Mouse (Mus musculus) lung, embryonic 16.5 days (tissue): ENCODE measurements around the gene Cma2. TPM values are rescaled to one million over a fixed set of nuclear protein-coding genes. Genes with fewer than 3 reads are reported as not detected.
"Not testable (repeated sequence)": the region's sequence is repeated elsewhere in the genome, so short reads cannot be mapped to it uniquely, and the experiment has no call there.

Experiments used
- ATAC-seq: fragments of 200-750 bp; cut with Nextera tagmentation; 2 replicates; pipeline ENCODE4 v1.8.0; 2017; ENCODE audit warnings: low read depth, mild to moderate bottlenecking, moderate library complexity
- H3K27ac ChIP-seq: fragments of 300-500 bp; sonication (generic); 2 replicates; pipeline ENCODE4 v1.5.1; 2014; ENCODE audit warnings: mild to moderate bottlenecking, control low read depth, low read length
- H3K27me3 ChIP-seq: fragments of 300-500 bp; sonication (generic); 2 replicates; pipeline ENCODE4 v1.6.1; 2014; ENCODE audit warnings: low read depth, low read length, mixed read lengths; ENCODE audit not compliant: control insufficient read depth, insufficient read depth
- H3K36me3 ChIP-seq: fragments of 300-500 bp; sonication (generic); 2 replicates; pipeline ENCODE4 v1.6.1; 2014; ENCODE audit warnings: low read length; ENCODE audit not compliant: control insufficient read depth, insufficient read depth
- H3K4me1 ChIP-seq: fragments of 300-500 bp; sonication (generic); replicated peaks from 2 replicates; pipeline ENCODE4 v1.6.1; 2014; ENCODE audit warnings: low read length, mixed read lengths; ENCODE audit not compliant: control insufficient read depth, insufficient read depth
- H3K4me2 ChIP-seq: fragments of 300-500 bp; sonication (generic); 2 replicates; pipeline ENCODE4 v1.6.1; 2014; ENCODE audit warnings: low read depth, low read length, control low read depth
- H3K4me3 ChIP-seq: fragments of 300-500 bp; sonication (generic); 2 replicates; pipeline ENCODE4 v1.5.1; 2014; ENCODE audit warnings: mild to moderate bottlenecking, low read length, control low read depth
- H3K9ac ChIP-seq: fragments of 300-500 bp; sonication (generic); 2 replicates; pipeline ENCODE4 v1.6.1; 2014; ENCODE audit warnings: low read length, control low read depth
- H3K9me3 ChIP-seq: fragments of 300-500 bp; sonication (generic); 2 replicates; pipeline ENCODE4 v1.6.1; 2016; ENCODE audit warnings: low read length; ENCODE audit not compliant: control insufficient read depth
- WGBS: fragments of 180-500 bp; shearing (Covaris S2); extraction: QIAGEN DNeasy Blood & Tissue Kit; methylation state at CpG from one replicate; pipeline ENCODE4 v1.1.7; 2014; 5-methylcytosine and 5-hydroxymethylcytosine counted together
- polyA plus RNA-seq: library from polyadenylated mRNA; unstranded; fragments of >200 nt; fragmentation: Nextera tagmentation; extraction: Ambion mirVana; gene quantifications from 2 replicates; pipeline ENCODE4 v1.2.1, GENCODE M21; 2015

The Cma2 gene
- polyA plus RNA-seq, 1 experiment from 2014 or later: not detected

GRCm38 (mm10) chr14:56017671-56018070, 66.9 kb downstream of the Cma2 start, which contains the start of gene Mcpt1:
Mcpt1 (plus strand) TSS chr14:56017971.
- H3K4me1 ChIP-seq, H3K9ac ChIP-seq, ATAC-seq, H3K9me3 ChIP-seq, H3K27ac ChIP-seq, H3K4me2 ChIP-seq, H3K4me3 ChIP-seq, H3K27me3 ChIP-seq, H3K36me3 ChIP-seq: not testable (repeated sequence)
- WGBS: 63% methylated on average over 3 of the region's 3 CpGs

GRCm38 (mm10) chr14:56019446-56019845, 68.7 kb downstream of the Cma2 start:
- H3K9ac ChIP-seq: no peak overlapping the region
- ATAC-seq: no peak
- no peaks in the 10 kb centered on the region for H3K36me3 ChIP-seq
- H3K9me3 ChIP-seq: no peaks in the 10 kb centered on the region
- no peak overlapping the region for H3K27ac ChIP-seq
- 61% methylated on average over 1 of the region's 1 CpGs for WGBS
- no peaks in the 10 kb centered on the region for H3K27me3 ChIP-seq
- H3K4me3 ChIP-seq: no peak overlapping the region
- H3K4me2 ChIP-seq: no peak overlapping the region
- no peaks in the 10 kb centered on the region for H3K4me1 ChIP-seq

GRCm38 (mm10) chr14:56021305-56021704, 70.5 kb downstream of the Cma2 start:
- H3K4me3 ChIP-seq, ATAC-seq, H3K9me3 ChIP-seq, H3K4me1 ChIP-seq, H3K27me3 ChIP-seq, H3K4me2 ChIP-seq, H3K9ac ChIP-seq, H3K36me3 ChIP-seq, H3K27ac ChIP-seq: not testable (repeated sequence)
- 56% methylated on average over 4 of the region's 4 CpGs for WGBS

Other genes with a start within 250 kb of the Cma2 start
- gene Tgm1, start 237.1 kb upstream of the Cma2 start, polyA plus RNA-seq: 3.2 and 6.0 TPM in 2 replicates
- 34.2 and 35.0 TPM in 2 replicates for gene Rabggta, start 228.7 kb upstream of the Cma2 start, polyA plus RNA-seq
- 88.5 and 95.0 TPM in 2 replicates for gene Dhrs1, start 205.3 kb upstream of the Cma2 start, polyA plus RNA-seq
- gene Nop9, start 205.3 kb upstream of the Cma2 start, polyA plus RNA-seq: 32.6 and 37.8 TPM in 2 replicates
- gene Cideb, start 192.5 kb upstream of the Cma2 start, polyA plus RNA-seq: 1.0 and 1.5 TPM in 2 replicates
- gene Ltb4r2, start 189.6 kb upstream of the Cma2 start, polyA plus RNA-seq: 0.20 and 0.23 TPM in 2 replicates
- gene Ltb4r1, start 185.0 kb upstream of the Cma2 start, polyA plus RNA-seq: 2.6 and 3.5 TPM in 2 replicates
- 20.0 and 20.8 TPM in 2 replicates for gene Adcy4, start 166.9 kb upstream of the Cma2 start, polyA plus RNA-seq
- 38.9 and 40.8 TPM in 2 replicates for gene Ripk3, start 162.1 kb upstream of the Cma2 start, polyA plus RNA-seq
- gene Nfatc4, start 127.8 kb upstream of the Cma2 start, polyA plus RNA-seq: 48.2 and 48.5 TPM in 2 replicates
- 16.9 and 18.8 TPM in 2 replicates for gene Nynrin, start 97.0 kb upstream of the Cma2 start, polyA plus RNA-seq
- 1.1 and 1.2 TPM in 2 replicates for gene Cbln3, start 66.6 kb upstream of the Cma2 start, polyA plus RNA-seq
- gene Khnyn, start 66.0 kb upstream of the Cma2 start, polyA plus RNA-seq: 17.8 and 19.5 TPM in 2 replicates
- 55.0 and 55.9 TPM in 2 replicates for gene Sdr39u1, start 50.7 kb upstream of the Cma2 start, polyA plus RNA-seq
- 6.5 and 8.9 TPM in 2 replicates for gene Cma1, start 6.3 kb upstream of the Cma2 start, polyA plus RNA-seq
- gene Mcpt1, start 67.0 kb downstream of the Cma2 start, polyA plus RNA-seq: not detected in 2 replicates
- gene Mcpt9, start 79.5 kb downstream of the Cma2 start, polyA plus RNA-seq: not detected in 2 replicates
- gene Mcpt2, start 91.1 kb downstream of the Cma2 start, polyA plus RNA-seq: 0.20 TPM in 1 of 2 replicates, not detected in the other
- gene Mcpt4, start 111.3 kb downstream of the Cma2 start, polyA plus RNA-seq: 0.23 and 0.83 TPM in 2 replicates
- gene Mcpt8, start 134.3 kb downstream of the Cma2 start, polyA plus RNA-seq: 0.79 and 1.0 TPM in 2 replicates
- 0.35 TPM in 1 of 2 replicates, not detected in the other for gene Ctsg, start 151.6 kb downstream of the Cma2 start, polyA plus RNA-seq
- gene Gzme, start 169.6 kb downstream of the Cma2 start, polyA plus RNA-seq: not detected in 2 replicates
- not detected in 2 replicates for gene Gzmd, start 181.6 kb downstream of the Cma2 start, polyA plus RNA-seq
- not detected in 2 replicates for gene Gzmg, start 208.6 kb downstream of the Cma2 start, polyA plus RNA-seq
- gene Gzmn, start 223.6 kb downstream of the Cma2 start, polyA plus RNA-seq: not detected in 2 replicates